ENCODE assay signal across 17 mouse cellular contexts in genomic region chr5:96608036-96608435, GRCm38 (mm10).
DNase-seq lines count a peak whose midpoint lies in the region.
"Had no signal": no experiment of that assay in that cellular context is flagged by ENCODE, and none has a peak within 500 bp of the region (broad histone marks: within the 10 kb centered on the region; RNA-seq: fewer than 3 reads in every experiment).

No protein-coding gene starts in this region.

- peak; percentile 25 to 64 for DNase-seq in layer of hippocampus, adult 18-20 months (ENCODE audit: low spot score in 2 of 2)
- no peak for DNase-seq in layer of hippocampus, adult 9-10 months (ENCODE audit: low spot score)
- peak; percentile 67 for DNase-seq in brain, adult 2 months (ENCODE audit: low read depth, low spot score)
- peak; percentile 23 to 46 for DNase-seq in layer of hippocampus, adult 8-10 months (ENCODE audit: low spot score in 2 of 2)
- peak; percentile 11 for DNase-seq in right cerebral cortex, postnatal 25 days
- DNase-seq in kidney, adult 8-10 months: no peak
- DNase-seq in heart, adult 11 months: no peak
- DNase-seq: adrenal gland, postnatal 36 days; B cell, adult 2 months; cerebellum, adult 11 months; cerebellum, postnatal 10 days; gastrocnemius, postnatal 10 days; heart, postnatal 10 days; liver; lung, postnatal 36 days; midbrain, embryonic 14.5 days; spleen, adult 18-20 months had no signal

Comparison
In these comparisons a context has a peak if more than half of its experiments do, and no peak if none do; other contexts are left out.
1. DNase-seq: peak in layer of hippocampus, adult 18-20 months (2 of 2), brain, adult 2 months (single experiment), layer of hippocampus, adult 8-10 months (2 of 2) and right cerebral cortex, postnatal 25 days (single experiment); none in layer of hippocampus, adult 9-10 months (single experiment), kidney, adult 8-10 months (0 of 2) and heart, adult 11 months (single experiment).